Mouse (Mus musculus): ENCODE measurements around the gene Tcp11.
A peak's percentile ranks its signal among the peaks of the same experiment; 100 is the strongest.

Gene Tcp11

GRCm38 (mm10) chr17:28040620-28041019 is 39.8 kb downstream of the Tcp11 start:
- peak; percentile 78 for DNase-seq (ENCODE audit: low spot score)

DNA sequence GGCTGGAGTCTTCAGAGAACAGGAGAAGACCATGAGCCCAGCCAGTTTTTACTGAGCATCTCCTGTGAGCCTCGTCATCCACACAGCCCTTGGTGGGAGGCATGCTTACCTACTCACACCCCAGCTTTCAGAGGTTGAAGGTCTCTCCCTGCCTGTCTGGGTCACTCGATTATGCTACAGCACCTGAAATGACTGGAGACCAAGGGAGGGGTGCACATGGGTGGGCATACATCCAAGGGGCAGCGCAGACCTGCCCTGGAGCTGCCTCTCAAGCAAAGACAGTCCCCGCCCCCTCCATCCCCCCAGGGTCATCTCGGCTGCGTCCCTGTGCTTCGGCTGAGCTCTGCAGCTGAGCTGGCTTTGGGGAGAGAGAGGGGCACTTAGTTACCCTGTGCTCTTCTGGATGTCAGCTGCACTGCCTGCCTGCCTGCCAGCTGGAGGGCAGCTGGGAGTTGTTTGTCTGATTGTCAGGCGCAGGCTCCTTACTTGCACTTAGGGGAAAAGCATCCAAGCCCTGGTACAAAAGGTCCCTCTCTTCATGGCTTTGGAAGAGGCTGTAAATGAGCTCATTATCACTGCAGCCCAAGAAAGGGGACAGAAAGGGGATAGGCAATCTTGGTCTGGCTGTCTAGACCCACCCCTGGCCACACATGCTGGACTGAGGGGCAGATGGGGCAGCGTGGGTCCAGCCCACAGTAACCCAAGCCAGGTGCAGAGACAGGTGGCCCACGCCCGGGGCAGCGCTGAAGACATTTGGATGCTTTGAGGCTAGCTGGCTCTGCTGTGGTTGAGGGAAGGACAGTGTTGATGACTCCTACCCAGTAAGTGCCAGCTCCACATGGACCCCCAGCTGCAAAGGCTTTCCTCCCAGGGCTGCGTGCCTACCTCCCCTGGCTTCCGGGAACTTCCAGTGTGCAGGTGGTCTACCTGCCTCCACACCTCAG is 43.4 kb downstream of the Tcp11 start:
- peak; percentile 74 for DNase-seq (ENCODE audit: low spot score)

DNA sequence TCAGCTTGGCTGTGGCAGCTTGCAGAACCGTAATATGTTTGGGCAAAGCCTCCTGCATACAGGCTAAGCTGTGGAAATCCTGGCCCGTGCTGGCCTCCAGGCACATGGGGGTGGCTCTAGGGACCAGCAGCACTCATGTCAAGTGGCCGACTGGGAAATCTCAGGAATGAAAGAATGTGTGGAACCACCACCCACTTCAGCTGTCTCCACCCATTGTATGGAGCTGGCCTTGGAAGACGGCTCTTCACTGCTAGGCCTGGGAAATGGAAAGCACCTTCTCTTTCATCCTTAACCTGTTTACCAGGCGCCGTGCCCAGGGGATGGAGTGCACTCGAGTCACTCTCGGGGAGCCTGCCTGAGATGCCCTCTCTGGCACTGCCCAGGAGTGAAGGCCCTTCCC is 45.5 kb downstream of the Tcp11 start:
- DNase-seq (ENCODE audit: low spot score): no peak

GRCm38 (mm10) chr17:28033046-28033580 is 47.3 kb downstream of the Tcp11 start:
- no peak for DNase-seq (ENCODE audit: low spot score)

GRCm38 (mm10) chr17:28032219-28032618 is 48.2 kb downstream of the Tcp11 start:
- DNase-seq (ENCODE audit: low spot score): no peak

- DNase-seq (ENCODE audit: low spot score): no peak
These were observed 49.0 kb downstream of the Tcp11 start for GRCm38 (mm10) chr17:28031281-28031941.

DNA sequence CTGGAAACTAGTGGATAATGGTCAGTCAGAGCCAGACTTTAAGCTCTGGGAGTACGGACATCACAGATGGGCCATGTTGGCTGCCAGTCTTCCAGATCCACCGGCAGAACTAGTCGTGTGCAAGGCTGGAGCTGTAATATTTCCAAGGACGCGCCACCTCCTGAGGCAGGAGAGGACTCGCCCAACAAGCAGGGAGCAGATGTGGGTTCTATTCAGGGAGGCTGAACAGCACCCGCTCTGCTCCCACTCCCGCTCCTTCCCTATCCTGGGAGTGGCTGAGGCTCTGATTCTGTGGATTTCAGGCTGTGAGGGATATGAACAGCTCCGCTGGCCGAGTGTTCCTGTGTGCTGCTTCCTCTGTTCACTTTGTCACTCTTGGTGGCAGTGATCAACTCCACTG is 50.0 kb downstream of the Tcp11 start:
- no peak for DNase-seq (ENCODE audit: low spot score)

- no peak for DNase-seq (ENCODE audit: low spot score)
These were observed 51.1 kb downstream of the Tcp11 start for GRCm38 (mm10) chr17:28029308-28029707.

DNA sequence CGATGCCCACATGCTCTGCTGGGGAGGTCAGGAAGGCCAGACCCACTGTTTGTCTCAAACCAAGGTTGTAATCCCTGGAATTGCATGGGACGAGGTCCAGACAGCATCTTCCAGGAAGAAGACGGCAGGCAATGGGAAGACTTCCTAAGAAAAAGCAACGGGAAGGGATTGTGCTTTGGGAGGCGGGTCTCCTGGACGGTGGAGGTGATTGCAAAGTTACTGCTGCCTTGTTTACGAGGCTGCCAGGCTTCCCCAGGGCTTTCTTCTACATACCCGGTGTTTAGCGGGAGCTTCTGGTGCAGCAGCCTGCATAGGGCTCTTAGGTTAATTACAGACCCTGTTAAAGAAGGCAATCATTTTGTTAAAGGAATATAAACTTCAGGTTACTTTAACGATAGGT is 52.2 kb downstream of the Tcp11 start:
- no peak for DNase-seq (ENCODE audit: low spot score)

DNA sequence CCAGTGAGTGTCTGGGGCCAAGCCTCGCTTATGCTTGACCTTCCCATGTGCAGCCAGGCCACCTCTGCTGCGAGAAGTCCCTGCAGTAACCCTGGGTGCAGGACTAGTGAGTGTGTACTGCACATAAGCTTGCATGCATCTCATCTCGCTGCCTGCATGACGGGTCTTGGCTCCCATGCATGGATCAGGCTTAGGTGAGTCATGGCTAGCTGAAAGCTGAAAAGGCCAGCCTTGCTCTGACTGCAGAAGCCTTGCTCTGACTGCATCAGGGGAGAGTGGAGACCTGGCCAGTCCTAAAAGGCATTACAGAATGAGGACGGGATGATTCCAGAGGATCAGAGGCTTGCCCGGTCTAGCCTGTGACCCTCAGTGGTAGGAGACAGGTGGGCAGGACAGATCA is 53.2 kb downstream of the Tcp11 start:
- no peak for DNase-seq (ENCODE audit: low spot score)

DNA sequence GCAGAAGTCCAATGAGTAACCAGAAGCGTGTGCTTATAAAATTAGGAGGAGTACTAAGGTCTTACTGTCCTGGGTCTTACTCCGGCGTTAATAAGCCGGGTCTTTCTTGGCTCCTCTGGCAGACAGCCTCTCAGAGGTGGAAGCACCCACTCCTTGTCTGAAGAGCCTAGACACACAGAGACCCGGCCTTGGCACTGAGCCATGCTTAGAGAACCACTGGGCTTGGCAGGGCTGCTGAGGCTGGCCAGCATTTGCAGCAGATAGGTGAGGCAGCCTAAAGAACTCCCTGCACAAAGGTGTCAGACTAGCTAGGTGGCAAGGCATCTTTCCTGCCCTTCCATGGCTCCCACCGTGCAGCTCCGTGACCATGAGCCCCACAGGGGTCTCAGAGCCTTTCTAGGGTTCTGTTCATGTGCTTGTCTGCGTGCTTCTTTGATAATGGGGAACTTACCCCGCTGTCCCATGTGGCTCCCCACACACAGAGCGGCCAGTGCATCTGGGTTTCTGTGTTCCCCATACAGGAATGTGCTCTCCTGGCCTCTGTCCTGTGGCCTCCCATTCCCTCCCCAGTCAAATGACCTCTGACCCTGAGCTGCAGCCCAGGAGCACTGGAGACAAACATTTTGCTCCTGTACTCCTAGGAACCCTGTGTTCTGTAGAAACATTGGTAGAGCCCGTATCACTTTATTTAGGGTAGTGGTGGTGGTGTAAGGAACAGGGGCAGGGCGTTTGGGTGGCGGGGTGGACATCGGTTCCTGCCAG is 54.1 kb downstream of the Tcp11 start:
- DNase-seq (ENCODE audit: low spot score): no peak

DNA sequence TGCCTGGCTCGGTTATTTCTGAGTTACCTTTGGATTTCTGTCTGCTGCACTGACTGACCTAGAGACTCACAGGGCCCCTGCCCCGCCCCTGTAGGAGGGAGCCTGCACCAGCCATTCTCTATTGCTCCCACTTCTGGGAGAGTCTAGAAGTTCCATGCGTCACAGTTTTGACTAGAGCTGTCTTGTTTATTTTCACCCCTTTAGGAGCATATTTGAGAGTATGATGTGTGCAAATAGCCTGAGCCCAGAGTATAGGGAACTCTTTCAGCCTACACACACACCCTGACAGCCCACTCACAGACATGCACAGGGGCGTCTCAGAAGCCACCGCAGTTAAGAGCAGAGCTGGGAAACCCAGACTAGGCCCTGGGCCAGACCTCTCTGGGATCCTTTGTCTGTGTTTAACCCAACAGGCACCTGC is 54.9 kb downstream of the Tcp11 start:
- DNase-seq (ENCODE audit: low spot score): no peak

DNA sequence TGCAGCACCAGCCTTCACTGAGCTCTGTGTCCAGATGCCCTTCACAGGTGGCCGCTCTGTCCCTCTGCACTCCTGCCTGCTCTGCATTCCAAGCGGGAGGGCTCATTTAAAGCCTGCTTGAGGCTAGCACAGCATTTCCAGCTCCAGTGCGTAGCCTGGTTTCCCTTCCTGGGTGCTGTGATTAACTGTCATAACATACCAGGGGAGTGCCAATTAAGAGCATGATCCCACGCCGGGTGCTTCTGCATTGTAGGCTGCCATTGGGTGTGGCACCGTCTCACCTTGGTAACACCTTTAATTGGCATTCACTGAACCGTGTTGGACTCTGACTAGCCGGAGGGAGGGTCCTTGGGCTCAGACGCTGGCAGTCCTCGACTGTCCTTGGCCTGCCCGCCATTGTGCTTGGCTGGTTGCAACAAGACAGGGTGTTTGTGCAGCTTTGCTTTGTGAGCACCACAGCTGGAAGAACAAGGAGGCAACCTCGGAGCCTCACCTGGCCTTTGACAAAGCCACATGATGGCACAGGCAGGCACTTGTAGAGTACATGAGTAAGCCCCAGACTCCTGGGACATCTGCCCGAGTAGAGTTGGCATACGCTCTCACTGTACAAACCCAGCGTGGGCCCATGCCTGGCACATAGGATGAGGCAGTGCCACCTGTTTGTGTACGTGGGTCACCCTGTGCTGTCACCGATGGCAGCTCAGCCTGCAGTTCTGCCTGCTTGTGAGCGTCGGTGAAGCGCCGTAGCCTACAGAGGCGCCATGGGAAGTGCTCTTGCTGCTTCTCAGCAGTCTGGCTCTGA is 57.4 kb downstream of the Tcp11 start:
- DNase-seq (ENCODE audit: low spot score): no peak

- DNase-seq (ENCODE audit: low spot score): no peak
These were observed 58.5 kb downstream of the Tcp11 start for GRCm38 (mm10) chr17:28021911-28022310.

- no peak for DNase-seq (ENCODE audit: low spot score)
These were observed 60.4 kb downstream of the Tcp11 start for GRCm38 (mm10) chr17:28019785-28020696.

DNA sequence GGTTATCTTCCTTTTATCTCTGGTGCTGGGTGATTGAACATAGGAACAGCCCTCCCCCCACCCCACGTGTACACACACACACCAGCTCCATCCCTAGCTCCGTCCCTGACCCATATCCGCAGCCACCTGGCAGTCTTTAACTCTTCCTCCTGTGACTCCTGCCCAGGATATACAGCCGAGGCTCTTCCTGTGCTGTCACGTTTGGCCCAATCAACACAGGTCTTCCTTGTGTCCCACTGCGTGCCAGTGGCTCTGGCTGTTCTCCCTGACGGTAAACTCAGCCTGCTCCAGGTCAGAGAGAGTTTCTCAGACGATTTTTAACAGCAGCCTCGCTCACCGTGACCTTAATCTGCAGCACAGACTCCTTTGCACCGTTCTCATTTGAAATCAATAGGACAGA is 61.7 kb downstream of the Tcp11 start:
- no peak for DNase-seq (ENCODE audit: low spot score)

DNA sequence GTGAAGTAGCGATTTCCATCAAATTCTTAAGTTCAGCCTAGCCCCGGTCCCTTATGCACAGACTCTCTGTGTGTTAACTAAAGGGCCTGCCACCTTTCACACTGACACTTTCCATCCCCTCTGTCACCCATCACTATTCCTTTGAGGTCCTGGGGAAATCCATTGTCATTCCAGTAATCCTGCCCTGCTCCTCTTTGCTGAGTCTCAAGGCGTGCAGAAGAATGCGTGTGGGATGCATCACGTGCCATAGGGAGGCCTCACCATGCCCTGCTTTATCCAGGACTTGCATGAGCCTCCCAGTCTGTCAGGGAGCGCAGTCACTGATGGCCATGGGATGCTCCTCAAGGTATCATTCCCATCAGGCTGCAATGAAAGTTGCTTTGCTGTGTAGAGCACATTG is 62.1 kb downstream of the Tcp11 start:
- no peak for DNase-seq (ENCODE audit: low spot score)

All from retina, embryonic 14.5 days (tissue).